Mouse (Mus musculus) adrenal gland, adult (tissue): ENCODE measurements around the gene Rpl24.
"Not testable (repeated sequence)": the region's sequence is repeated elsewhere in the genome, so short reads cannot be mapped to it uniquely, and the experiment has no call there.

Source experiments
- DNase-seq, 2 experiments: peaks; one replicate each; pipeline ENCODE4 v3.0.0; 2022 to 2023; ENCODE audit warnings: low spot score in 1 of 2; ENCODE audit not compliant: inconsistent age in 2 of 2

Gene Rpl24

GRCm38 (mm10) chr16:55966212-55966871 lies at the start of gene Rpl24:
TSS of gene Rpl24 (plus strand) at chr16:55966275.
- peak; percentile 94 to 98 for DNase-seq

- DNase-seq, result no peak
These were observed 44.0 kb upstream of the Rpl24 start for GRCm38 (mm10) chr16:55922079-55922478.

GRCm38 (mm10) chr16:55924010-55924409 lies 42.1 kb upstream of the Rpl24 start:
- DNase-seq, result no peak

GRCm38 (mm10) chr16:55933681-55934343 lies 32.3 kb upstream of the Rpl24 start:
- DNase-seq, result peak in 1 of 2 experiments; percentile 58

GRCm38 (mm10) chr16:55934453-55935037 lies 31.5 kb upstream of the Rpl24 start, which contains the start of gene Cep97:
TSS of gene Cep97 (minus strand) at chr16:55934855.
- peak; percentile 93 to 98 for DNase-seq

GRCm38 (mm10) chr16:55938761-55939160 lies 27.3 kb upstream of the Rpl24 start:
- DNase-seq, result no peak

- no peak for DNase-seq
These were observed 26.4 kb upstream of the Rpl24 start for GRCm38 (mm10) chr16:55939703-55940102.

- DNase-seq, result no peak
These were observed 25.3 kb upstream of the Rpl24 start for GRCm38 (mm10) chr16:55940781-55941180.

- DNase-seq, result no peak
These were observed 18.8 kb upstream of the Rpl24 start for GRCm38 (mm10) chr16:55947266-55947665.

GRCm38 (mm10) chr16:55947876-55948410 lies 18.1 kb upstream of the Rpl24 start:
- DNase-seq, result not testable (repeated sequence)

GRCm38 (mm10) chr16:55948963-55949362 lies 17.1 kb upstream of the Rpl24 start:
- no peak for DNase-seq

- no peak for DNase-seq
These were observed 15.6 kb upstream of the Rpl24 start for GRCm38 (mm10) chr16:55950462-55950861.

GRCm38 (mm10) chr16:55950946-55951678 lies 15.0 kb upstream of the Rpl24 start:
- peak; percentile 50 to 94 for DNase-seq

- DNase-seq, result no peak
These were observed 14.3 kb upstream of the Rpl24 start for GRCm38 (mm10) chr16:55951679-55952327.

- no peak for DNase-seq
These were observed 13.3 kb upstream of the Rpl24 start for GRCm38 (mm10) chr16:55952771-55953170.

- DNase-seq, result not testable (repeated sequence)
These were observed 11.9 kb upstream of the Rpl24 start for GRCm38 (mm10) chr16:55954196-55954595.

- not testable (repeated sequence) for DNase-seq
These were observed 3.0 kb upstream of the Rpl24 start for GRCm38 (mm10) chr16:55963068-55963467.

GRCm38 (mm10) chr16:55964126-55964949 lies 1.7 kb upstream of the Rpl24 start:
- DNase-seq, result peak; percentile 44 to 75

- DNase-seq, result no peak
These were observed 1.1 kb downstream of the Rpl24 start for GRCm38 (mm10) chr16:55967221-55967620.

GRCm38 (mm10) chr16:55969147-55969546 lies 3.1 kb downstream of the Rpl24 start:
- peak; percentile 45 to 66 for DNase-seq
